Mouse (Mus musculus) liver, postnatal 0 days (tissue): ENCODE results near the gene Vmn2r23. TPM values are rescaled to one million over a fixed set of nuclear protein-coding genes. Genes with fewer than 3 reads are reported as not detected.

Source experiments
- ATAC-seq: fragments of 200-750 bp; cut with Nextera tagmentation; 2 replicates; pipeline ENCODE4 v1.8.0; 2017; ENCODE audit warnings: mild to moderate bottlenecking, moderate library complexity
- DNase-seq: peaks from one replicate; pipeline ENCODE4 v3.0.0-alpha.2; 2016
- H3K27ac ChIP-seq: fragments of 300-500 bp; sonication (generic); 2 replicates; pipeline ENCODE4 v1.5.1; 2014; ENCODE audit warnings: antibody characterized with exemption, moderate library complexity, mild to moderate bottlenecking, low read depth
- H3K27me3 ChIP-seq: fragments of 300-500 bp; sonication (generic); 2 replicates; pipeline ENCODE4 v1.6.1; 2014; ENCODE audit warnings: low read length, control low read depth, mixed read lengths; ENCODE audit not compliant: insufficient read depth
- H3K36me3 ChIP-seq: fragments of 300-500 bp; sonication (generic); replicated peaks from 2 replicates; pipeline ENCODE4 v1.6.1; 2014; ENCODE audit warnings: mild to moderate bottlenecking, control low read depth, low read length, moderate library complexity, mixed read lengths; ENCODE audit not compliant: insufficient read depth
- H3K4me1 ChIP-seq: fragments of 300-500 bp; sonication (generic); 2 replicates; pipeline ENCODE4 v1.6.1; 2014; ENCODE audit warnings: antibody characterized with exemption, mild to moderate bottlenecking, control low read depth; ENCODE audit not compliant: insufficient read depth
- H3K4me2 ChIP-seq: fragments of 300-500 bp; sonication (generic); 2 replicates; pipeline ENCODE4 v1.6.1; 2014; ENCODE audit warnings: low read depth, mild to moderate bottlenecking, low read length, moderate library complexity, mixed read lengths
- H3K4me3 ChIP-seq: fragments of 300-500 bp; sonication (generic); 2 replicates; pipeline ENCODE4 v1.5.1; 2014; ENCODE audit warnings: low read depth, low read length
- H3K9ac ChIP-seq: fragments of 300-500 bp; sonication (generic); replicated peaks from 2 replicates; pipeline ENCODE4 v1.6.1; 2014; ENCODE audit warnings: mild to moderate bottlenecking, moderate library complexity
- H3K9me3 ChIP-seq: fragments of 300-500 bp; sonication (generic); 2 replicates; pipeline ENCODE4 v1.6.1; 2016; ENCODE audit warnings: mild to moderate bottlenecking, control low read depth, low read length, mixed read lengths
- CTCF ChIP-seq: sonication (generic); IDR thresholded peaks from 2 replicates; pipeline ENCODE4 v1.5.1; 2016; ENCODE audit warnings: antibody characterized with exemption, low read depth
- EP300 ChIP-seq: IDR thresholded peaks from 2 replicates; pipeline ENCODE4 v1.6.1; 2016; ENCODE audit warnings: antibody characterized with exemption, low read depth, mild to moderate bottlenecking
- WGBS: fragments of 180-500 bp; shearing (Covaris S2); extraction: QIAGEN DNeasy Blood & Tissue Kit; methylation state at CpG from one replicate; pipeline ENCODE4 v1.1.7; 2014; ENCODE audit not compliant: insufficient replicate concordance; 5-methylcytosine and 5-hydroxymethylcytosine counted together
- polyA plus RNA-seq: library from polyadenylated mRNA; unstranded; fragments of >200 nt; fragmentation: Nextera tagmentation; extraction: Ambion mirVana; gene quantifications from 2 replicates; pipeline ENCODE4 v1.2.1, GENCODE M21; 2015

The Vmn2r23 gene
- polyA plus RNA-seq, 1 experiment from 2014 or later, result not detected

DNA sequence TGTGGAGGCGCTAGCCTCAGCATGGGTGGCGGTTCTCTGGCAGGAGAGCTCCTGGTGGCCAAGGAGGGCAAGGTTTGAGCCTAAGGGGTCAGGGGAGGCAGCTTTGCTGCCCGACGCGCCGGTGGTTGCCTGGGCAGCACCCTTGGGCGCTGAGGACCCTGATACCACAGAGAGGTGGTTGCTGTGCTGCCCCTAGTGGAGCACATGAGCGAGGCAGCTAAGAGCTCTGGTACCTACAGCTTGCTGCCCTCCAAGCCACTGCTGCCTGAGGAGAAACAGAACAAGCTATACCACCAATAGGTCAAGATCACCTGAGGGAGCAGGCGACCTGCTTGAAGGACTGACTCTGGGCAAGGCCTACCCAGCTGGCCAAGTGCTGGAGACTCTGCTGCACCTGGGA lies 91.3 kb downstream of the Vmn2r23 start:
- ATAC-seq, result no peak
- DNase-seq, result no peak
- 48% methylated on average over 9 of the region's 9 CpGs for WGBS

More for the DNA sequence above, 91.3 kb downstream of the Vmn2r23 start:
- no peaks in the 10 kb centered on the region for H3K36me3 ChIP-seq
- no peaks in the 10 kb centered on the region for H3K4me1 ChIP-seq
- no peak overlapping the region for H3K27ac ChIP-seq
- no peak overlapping the region for H3K9ac ChIP-seq
- no peak overlapping the region for H3K4me3 ChIP-seq
- H3K9me3 ChIP-seq, result no peaks in the 10 kb centered on the region
- TF ChIP-seq EP300 (no peak), CTCF (no peak)
- H3K27me3 ChIP-seq, result no peaks in the 10 kb centered on the region
- H3K4me2 ChIP-seq, result no peak overlapping the region

Other genes starting within 250 kb of the Vmn2r23 start
- gene Vmn2r21, start 169.3 kb upstream of the Vmn2r23 start, polyA plus RNA-seq, result not detected in 2 replicates
- not detected in 2 replicates for gene Vmn2r22, start 51.9 kb upstream of the Vmn2r23 start, polyA plus RNA-seq
- not detected in 2 replicates for gene Vmn2r24, start 76.2 kb downstream of the Vmn2r23 start, polyA plus RNA-seq
- gene Vmn2r25, start 150.8 kb downstream of the Vmn2r23 start, polyA plus RNA-seq, result not detected in 2 replicates